Mouse (Mus musculus) stomach, embryonic 15.5 days (tissue): ENCODE results near the gene Pigt. TPM values are rescaled to one million over a fixed set of nuclear protein-coding genes. Genes with fewer than 3 reads are reported as not detected.

Source experiments
- ATAC-seq: fragments of 200-750 bp; cut with Nextera tagmentation; 2 replicates; pipeline ENCODE4 v1.8.0; 2017; ENCODE audit warnings: low read depth, moderate number of reproducible peaks, moderate TSS enrichment; ENCODE audit not compliant: insufficient read depth, low FRiP score
- H3K27ac ChIP-seq: fragments of 300-500 bp; sonication (generic); 2 replicates; pipeline ENCODE4 v1.5.1; 2015; ENCODE audit warnings: mild to moderate bottlenecking, inconsistent platforms
- H3K27me3 ChIP-seq: fragments of 300-500 bp; sonication (generic); replicated peaks from 2 replicates; pipeline ENCODE4 v1.6.1; 2015; ENCODE audit warnings: inconsistent platforms
- H3K36me3 ChIP-seq: fragments of 300-500 bp; sonication (generic); 2 replicates; pipeline ENCODE4 v1.6.1; 2015; ENCODE audit warnings: inconsistent platforms
- H3K4me1 ChIP-seq: fragments of 300-500 bp; sonication (generic); 2 replicates; pipeline ENCODE4 v1.6.1; 2015; ENCODE audit warnings: inconsistent platforms
- H3K4me2 ChIP-seq: fragments of 300-500 bp; sonication (generic); 2 replicates; pipeline ENCODE4 v1.6.1; 2015; ENCODE audit warnings: mild to moderate bottlenecking, inconsistent platforms
- H3K4me3 ChIP-seq: fragments of 300-500 bp; sonication (generic); replicated peaks from 2 replicates; pipeline ENCODE4 v1.5.1; 2015; ENCODE audit warnings: inconsistent platforms
- H3K9ac ChIP-seq: fragments of 300-500 bp; sonication (generic); 2 replicates; pipeline ENCODE4 v1.6.1; 2015; ENCODE audit warnings: inconsistent platforms
- H3K9me3 ChIP-seq: fragments of 300-500 bp; sonication (generic); 2 replicates; pipeline ENCODE4 v1.6.1; 2016; ENCODE audit warnings: inconsistent platforms
- WGBS: fragments of 180-500 bp; shearing (Covaris S2); methylation state at CpG from one replicate; pipeline ENCODE4 v1.1.7; 2015; 5-methylcytosine and 5-hydroxymethylcytosine counted together
- polyA plus RNA-seq: library from polyadenylated mRNA; unstranded; fragments of >200 nt; fragmentation: Nextera tagmentation; extraction: Ambion mirVana; gene quantifications from 2 replicates; pipeline ENCODE4 v1.2.1, GENCODE M21; 2015

Gene Pigt
- polyA plus RNA-seq, 1 experiment from 2014 or later: 67.0 TPM

DNA sequence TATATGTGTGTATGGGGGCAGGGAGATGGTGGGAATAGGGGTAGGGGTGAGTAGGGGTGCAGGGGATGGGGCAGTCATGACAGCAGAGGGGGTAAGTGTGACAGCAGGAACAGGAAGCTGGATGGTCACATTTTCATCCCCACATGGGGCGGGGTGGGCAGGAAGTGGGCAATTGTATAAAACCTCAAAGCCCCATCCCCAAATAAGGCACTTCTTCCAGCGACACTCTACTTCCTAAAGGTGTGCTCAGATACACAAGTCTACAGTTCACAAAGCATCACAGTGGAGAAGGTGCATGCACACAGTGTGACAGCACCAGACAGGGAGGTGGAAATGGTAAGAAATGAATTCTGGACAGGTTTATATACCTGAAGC, 53.6 kb downstream of the Pigt start:
- Histone ChIP-seq H3K27me3 (no peaks in the 10 kb centered on the region), H3K4me1 (no peaks in the 10 kb centered on the region), H3K36me3 (no peaks in the 10 kb centered on the region), H3K27ac (no peak overlapping the region), H3K4me2 (no peak overlapping the region), H3K4me3 (no peak overlapping the region), H3K9ac (no peak overlapping the region), H3K9me3 (no peaks in the 10 kb centered on the region)
- ATAC-seq: no peak
- 87% methylated on average over 2 of the region's 2 CpGs for WGBS

- H3K27me3 ChIP-seq: no peaks in the 10 kb centered on the region
- H3K4me1 ChIP-seq: no peaks in the 10 kb centered on the region
- 76% methylated on average over 9 of the region's 9 CpGs for WGBS
- no peaks in the 10 kb centered on the region for H3K9me3 ChIP-seq
- H3K36me3 ChIP-seq: no peaks in the 10 kb centered on the region
- no peak overlapping the region for H3K27ac ChIP-seq
- H3K4me3 ChIP-seq: no peak overlapping the region
- no peak overlapping the region for H3K4me2 ChIP-seq
- H3K9ac ChIP-seq: no peak overlapping the region
- no peak for ATAC-seq
Observed at GRCm38 (mm10) chr2:164551502-164551901, 54.2 kb downstream of the Pigt start.

Other genes with a start within 250 kb of the Pigt start
- gene Svs3b, start 240.9 kb upstream of the Pigt start, polyA plus RNA-seq: not detected in 2 replicates
- not detected in 2 replicates for gene Svs4, start 219.1 kb upstream of the Pigt start, polyA plus RNA-seq
- gene Svs3a, start 208.3 kb upstream of the Pigt start, polyA plus RNA-seq: not detected in 2 replicates
- gene Svs6, start 180.8 kb upstream of the Pigt start, polyA plus RNA-seq: not detected in 2 replicates
- not detected in 2 replicates for gene Svs5, start 164.8 kb upstream of the Pigt start, polyA plus RNA-seq
- 5.2 and 12.0 TPM in 2 replicates for gene Slpi, start 108.4 kb upstream of the Pigt start, polyA plus RNA-seq
- 49.2 and 72.3 TPM in 2 replicates for gene Rbpjl, start 94.4 kb upstream of the Pigt start, polyA plus RNA-seq
- gene Matn4, start 92.4 kb upstream of the Pigt start, polyA plus RNA-seq: 12.4 and 14.7 TPM in 2 replicates
- 132 and 135 TPM in 2 replicates for gene Sdc4, start 53.6 kb upstream of the Pigt start, polyA plus RNA-seq
- 60.6 and 61.8 TPM in 2 replicates for gene Sys1, start 40.6 kb upstream of the Pigt start, polyA plus RNA-seq
- gene Gm20458, start 36.6 kb upstream of the Pigt start, polyA plus RNA-seq: 17.9 and 18.1 TPM in 2 replicates
- 0.14 TPM in 1 of 2 replicates, not detected in the other for gene Trp53tg5, start 23.8 kb upstream of the Pigt start, polyA plus RNA-seq
- 6.5 and 10.4 TPM in 2 replicates for gene Dbndd2, start 11.4 kb upstream of the Pigt start, polyA plus RNA-seq
- gene Wfdc2, start 64.9 kb downstream of the Pigt start, polyA plus RNA-seq: 162 and 175 TPM in 2 replicates
- gene Spint3, start 75.9 kb downstream of the Pigt start, polyA plus RNA-seq: not detected in 2 replicates
- gene Wfdc6a, start 87.9 kb downstream of the Pigt start, polyA plus RNA-seq: 1.0 and 1.5 TPM in 2 replicates
- not detected in 2 replicates for gene Eppin, start 96.1 kb downstream of the Pigt start, polyA plus RNA-seq
- gene Wfdc6b, start 116.0 kb downstream of the Pigt start, polyA plus RNA-seq: not detected in 2 replicates
- gene Wfdc8, start 116.1 kb downstream of the Pigt start, polyA plus RNA-seq: not detected in 2 replicates
- gene Wfdc16, start 141.3 kb downstream of the Pigt start, polyA plus RNA-seq: not detected in 2 replicates
- gene Wfdc10, start 158.5 kb downstream of the Pigt start, polyA plus RNA-seq: 0.44 and 0.99 TPM in 2 replicates
- gene Wfdc9, start 159.1 kb downstream of the Pigt start, polyA plus RNA-seq: not detected in 2 replicates
- gene Wfdc11, start 176.6 kb downstream of the Pigt start, polyA plus RNA-seq: not detected in 2 replicates
- 1.9 and 3.7 TPM in 2 replicates for gene Wfdc13, start 187.6 kb downstream of the Pigt start, polyA plus RNA-seq
- not detected in 2 replicates for gene Spint4, start 201.0 kb downstream of the Pigt start, polyA plus RNA-seq
- not detected in 2 replicates for gene Spint5, start 217.8 kb downstream of the Pigt start, polyA plus RNA-seq
- gene Wfdc3, start 248.4 kb downstream of the Pigt start, polyA plus RNA-seq: 2.2 and 2.3 TPM in 2 replicates
- 60.9 and 64.7 TPM in 2 replicates for gene Dnttip1, start 248.5 kb downstream of the Pigt start, polyA plus RNA-seq